Mouse (Mus musculus) hindbrain, embryonic 14.5 days (tissue): ENCODE measurements at regions not wholly inside any gene's neighbourhood (a gene's known extent, or its start where the extent isn't known, plus 50 kb on each side); places are given as distances from the start of the nearest gene placed in this dataset.

Source experiments
- ATAC-seq: fragments of 200-750 bp; cut with Nextera tagmentation; 2 replicates; pipeline ENCODE4 v1.8.0; 2017; ENCODE audit warnings: moderate number of reproducible peaks, mild to moderate bottlenecking, moderate TSS enrichment, moderate library complexity; ENCODE audit not compliant: low FRiP score
- DNase-seq: peaks from one replicate; pipeline ENCODE4 v3.0.0-alpha.2; 2015; ENCODE audit warnings: low spot score
- H3K27ac ChIP-seq: fragments of 300-500 bp; sonication (generic); 2 replicates; pipeline ENCODE4 v1.5.1; 2014; ENCODE audit warnings: mild to moderate bottlenecking, moderate library complexity
- H3K27me3 ChIP-seq: fragments of 300-500 bp; sonication (generic); 2 replicates; pipeline ENCODE4 v1.6.1; 2014; ENCODE audit warnings: mild to moderate bottlenecking, low read length, mixed read lengths; ENCODE audit not compliant: control insufficient read depth, insufficient read depth
- H3K36me3 ChIP-seq: fragments of 300-500 bp; sonication (generic); replicated peaks from 2 replicates; pipeline ENCODE4 v1.6.1; 2014; ENCODE audit not compliant: control insufficient read depth, insufficient read depth
- H3K4me1 ChIP-seq: fragments of 300-500 bp; sonication (generic); replicated peaks from 2 replicates; pipeline ENCODE4 v1.6.1; 2014; ENCODE audit warnings: antibody characterized with exemption, low read length, mixed read lengths; ENCODE audit not compliant: control insufficient read depth, insufficient read depth
- H3K4me2 ChIP-seq: fragments of 300-500 bp; sonication (generic); replicated peaks from 2 replicates; pipeline ENCODE4 v1.6.1; 2014; ENCODE audit warnings: mild to moderate bottlenecking, moderate library complexity
- H3K4me3 ChIP-seq: fragments of 300-500 bp; sonication (generic); replicated peaks from 2 replicates; pipeline ENCODE4 v1.5.1; 2014; ENCODE audit warnings: mild to moderate bottlenecking, low read length
- H3K9ac ChIP-seq: fragments of 300-500 bp; sonication (generic); 2 replicates; pipeline ENCODE4 v1.6.1; 2014
- H3K9me3 ChIP-seq: fragments of 300-500 bp; sonication (generic); 2 replicates; pipeline ENCODE4 v1.6.1; 2016; ENCODE audit warnings: low read length; ENCODE audit not compliant: control insufficient read depth
- WGBS: fragments of 180-500 bp; shearing (Covaris S2); extraction: QIAGEN DNeasy Blood & Tissue Kit; methylation state at CpG from one replicate; pipeline ENCODE4 v1.1.7; 2014; 5-methylcytosine and 5-hydroxymethylcytosine counted together

GRCm38 (mm10) chr5:111879044-111879443 lies 145.3 kb downstream of the Gm26897 start:
- Histone ChIP-seq H3K9ac (no peak overlapping the region), H3K4me1 (peaks cover 14% of the 10 kb centered on the region), H3K4me2 (no peak overlapping the region), H3K27me3 (no peaks in the 10 kb centered on the region), H3K27ac (no peak overlapping the region), H3K4me3 (no peak overlapping the region), H3K36me3 (no peaks in the 10 kb centered on the region), H3K9me3 (no peaks in the 10 kb centered on the region)
- DNase-seq (no peak), ATAC-seq (no peak)

- ATAC-seq (no peak), DNase-seq (no peak)
- no peaks in the 10 kb centered on the region for H3K36me3 ChIP-seq
- H3K4me2 ChIP-seq: no peak overlapping the region
- no peaks in the 10 kb centered on the region for H3K27me3 ChIP-seq
- 88% methylated on average over 2 of the region's 2 CpGs for WGBS
- no peak overlapping the region for H3K9ac ChIP-seq
- H3K4me3 ChIP-seq: no peak overlapping the region
- no peak overlapping the region for H3K27ac ChIP-seq
- H3K4me1 ChIP-seq: peaks cover 14% of the 10 kb centered on the region
- H3K9me3 ChIP-seq: no peaks in the 10 kb centered on the region
These were observed 146.5 kb downstream of the Gm26897 start for GRCm38 (mm10) chr5:111880268-111880667.

- no peak for ATAC-seq
- 34% methylated on average over 5 of the region's 5 CpGs for WGBS
These were observed 147.8 kb downstream of the Gm26897 start for GRCm38 (mm10) chr5:111881517-111881916.

GRCm38 (mm10) chr5:111887281-111887680 lies 153.6 kb downstream of the Gm26897 start:
- WGBS: 72% methylated on average over 4 of the region's 4 CpGs
- H3K4me2 ChIP-seq: no peak overlapping the region
- no peak for DNase-seq
- H3K36me3 ChIP-seq: no peaks in the 10 kb centered on the region
- H3K9ac ChIP-seq: no peak overlapping the region
- no peaks in the 10 kb centered on the region for H3K9me3 ChIP-seq
- H3K27me3 ChIP-seq: no peaks in the 10 kb centered on the region
- H3K4me1 ChIP-seq: peaks cover 10% of the 10 kb centered on the region; the same call in 1 of the 2 replicates
- no peak overlapping the region for H3K27ac ChIP-seq
- no peak overlapping the region for H3K4me3 ChIP-seq
- no peak for ATAC-seq

More at GRCm38 (mm10) chr5:111881517-111881916, 147.8 kb downstream of the Gm26897 start:
- H3K4me3 ChIP-seq: no peak overlapping the region
- peaks cover 11% of the 10 kb centered on the region for H3K4me1 ChIP-seq
- no peak overlapping the region for H3K4me2 ChIP-seq
- H3K27me3 ChIP-seq: no peaks in the 10 kb centered on the region
- no peak overlapping the region for H3K9ac ChIP-seq
- DNase-seq: no peak
- no peaks in the 10 kb centered on the region for H3K9me3 ChIP-seq
- no peak overlapping the region for H3K27ac ChIP-seq
- no peaks in the 10 kb centered on the region for H3K36me3 ChIP-seq

GRCm38 (mm10) chr5:111890800-111891199 lies 157.1 kb downstream of the Gm26897 start:
- H3K27ac ChIP-seq: no peak overlapping the region
- ATAC-seq (no peak), DNase-seq (peak; percentile 36)
- no peaks in the 10 kb centered on the region for H3K9me3 ChIP-seq
- no peaks in the 10 kb centered on the region for H3K36me3 ChIP-seq
- peaks cover 32% of the 10 kb centered on the region for H3K4me1 ChIP-seq
- H3K4me3 ChIP-seq: no peak overlapping the region
- no peaks in the 10 kb centered on the region for H3K27me3 ChIP-seq
- no peak overlapping the region for H3K9ac ChIP-seq
- WGBS: 47% methylated on average over 7 of the region's 7 CpGs
- H3K4me2 ChIP-seq: no peak overlapping the region

GRCm38 (mm10) chr5:111891261-111891693 lies 157.6 kb downstream of the Gm26897 start:
- DNase-seq (no peak), ATAC-seq (no peak)
- H3K4me2 ChIP-seq: no peak overlapping the region
- no peak overlapping the region for H3K4me3 ChIP-seq
- no peaks in the 10 kb centered on the region for H3K9me3 ChIP-seq
- no peak overlapping the region for H3K9ac ChIP-seq
- peaks cover 32% of the 10 kb centered on the region for H3K4me1 ChIP-seq
- no peaks in the 10 kb centered on the region for H3K36me3 ChIP-seq
- H3K27me3 ChIP-seq: no peaks in the 10 kb centered on the region
- H3K27ac ChIP-seq: no peak overlapping the region
- WGBS: 67% methylated on average over 8 of the region's 8 CpGs

GRCm38 (mm10) chr5:111892956-111893355 lies 159.2 kb downstream of the Gm26897 start:
- Histone ChIP-seq H3K4me3 (no peak overlapping the region), H3K9me3 (no peaks in the 10 kb centered on the region), H3K36me3 (no peaks in the 10 kb centered on the region), H3K4me2 (no peak overlapping the region), H3K27ac (peak overlapping the region; percentile 14; the same call in 1 of the 2 replicates), H3K9ac (no peak overlapping the region), H3K27me3 (no peaks in the 10 kb centered on the region), H3K4me1 (peaks cover 34% of the 10 kb centered on the region)
- no peak for DNase-seq
- no peak for ATAC-seq
- 34% methylated on average over 3 of the region's 3 CpGs for WGBS

GRCm38 (mm10) chr5:111893905-111894311 lies 160.2 kb downstream of the Gm26897 start:
- H3K9ac ChIP-seq: no peak overlapping the region
- DNase-seq (peak; percentile 85), ATAC-seq (peak; percentile 88)
- peak overlapping the region; percentile 64; the same call in 1 of the 2 replicates for H3K27ac ChIP-seq
- no peaks in the 10 kb centered on the region for H3K36me3 ChIP-seq
- no peaks in the 10 kb centered on the region for H3K9me3 ChIP-seq
- WGBS: 1% methylated on average over 11 of the region's 11 CpGs
- peaks cover 44% of the 10 kb centered on the region for H3K4me1 ChIP-seq
- peak overlapping the region; percentile 45 for H3K4me2 ChIP-seq
- peak overlapping the region; percentile 1; the same call in 1 of the 2 replicates for H3K4me3 ChIP-seq
- no peaks in the 10 kb centered on the region for H3K27me3 ChIP-seq

GRCm38 (mm10) chr5:111897568-111897967 lies 163.8 kb downstream of the Gm26897 start:
- no peak for DNase-seq
- H3K36me3 ChIP-seq: no peaks in the 10 kb centered on the region
- no peak for ATAC-seq
- no peak overlapping the region for H3K9ac ChIP-seq
- no peak overlapping the region for H3K27ac ChIP-seq
- H3K4me2 ChIP-seq: no peak overlapping the region
- H3K9me3 ChIP-seq: no peaks in the 10 kb centered on the region
- peaks cover 35% of the 10 kb centered on the region for H3K4me1 ChIP-seq
- H3K27me3 ChIP-seq: no peaks in the 10 kb centered on the region
- H3K4me3 ChIP-seq: no peak overlapping the region
- 65% methylated on average over 4 of the region's 4 CpGs for WGBS

GRCm38 (mm10) chr5:111898482-111898881 lies 164.8 kb downstream of the Gm26897 start:
- WGBS: 22% methylated on average over 12 of the region's 12 CpGs
- ATAC-seq (no peak), DNase-seq (no peak)
- Histone ChIP-seq H3K4me2 (no peak overlapping the region), H3K9me3 (no peaks in the 10 kb centered on the region), H3K4me1 (peaks cover 28% of the 10 kb centered on the region), H3K36me3 (no peaks in the 10 kb centered on the region), H3K4me3 (no peak overlapping the region), H3K9ac (no peak overlapping the region), H3K27me3 (no peaks in the 10 kb centered on the region), H3K27ac (peak overlapping the region; percentile 45; the same call in 1 of the 2 replicates)
